Mouse (Mus musculus) kidney, postnatal 10 days (tissue): Measurements from ENCODE around the gene Hs3st6.
"Not testable (repeated sequence)": the region's sequence is repeated elsewhere in the genome, so short reads cannot be mapped to it uniquely, and the experiment has no call there.

ENCODE experiments used
- DNase-seq: peaks from one replicate; pipeline ENCODE4 v3.0.0; 2021; ENCODE audit warnings: mixed read lengths

The Hs3st6 gene

GRCm38 (mm10) chr17:24752415-24753394 is at the start of gene Hs3st6:
Hs3st6 (plus strand) TSS chr17:24752988.
- peak; percentile 58 for DNase-seq

- no peak for DNase-seq
These were observed 47.0 kb upstream of the Hs3st6 start for GRCm38 (mm10) chr17:24705821-24706220.

- peak; percentile 97 for DNase-seq
These were observed 45.6 kb upstream of the Hs3st6 start, which contains the start of gene Tbl3 for GRCm38 (mm10) chr17:24706982-24707800. Tbl3 (minus strand) TSS chr17:24707660.

GRCm38 (mm10) chr17:24707801-24708425 is 44.9 kb upstream of the Hs3st6 start:
- DNase-seq, result no peak

- DNase-seq, result no peak
These were observed 44.1 kb upstream of the Hs3st6 start for GRCm38 (mm10) chr17:24708646-24709045.

- no peak for DNase-seq
These were observed 37.2 kb upstream of the Hs3st6 start for GRCm38 (mm10) chr17:24715556-24715955.

- peak; percentile 7 for DNase-seq
These were observed 36.6 kb upstream of the Hs3st6 start for GRCm38 (mm10) chr17:24716166-24716682.

- peak; percentile 5 for DNase-seq
These were observed 34.8 kb upstream of the Hs3st6 start, which contains the start of the genes Rnf151 and Rps2 for GRCm38 (mm10) chr17:24717943-24718342. Rnf151 (minus strand) TSS chr17:24718063. Rps2 (plus strand) TSS chr17:24718116.

- not testable (repeated sequence) for DNase-seq
These were observed 33.9 kb upstream of the Hs3st6 start for GRCm38 (mm10) chr17:24718938-24719337.

- DNase-seq, result peak; percentile 99
These were observed 33.1 kb upstream of the Hs3st6 start for GRCm38 (mm10) chr17:24719494-24720222.

GRCm38 (mm10) chr17:24720616-24721015 is 32.2 kb upstream of the Hs3st6 start:
- DNase-seq, result peak; percentile 8

GRCm38 (mm10) chr17:24721383-24721955 is 31.3 kb upstream of the Hs3st6 start:
- DNase-seq, result peak; percentile 6

GRCm38 (mm10) chr17:24722220-24722924 is 30.4 kb upstream of the Hs3st6 start:
- peak; percentile 8 for DNase-seq

GRCm38 (mm10) chr17:24723122-24723880 is 29.5 kb upstream of the Hs3st6 start:
- DNase-seq, result peak; percentile 6

GRCm38 (mm10) chr17:24723881-24724180 is 29.0 kb upstream of the Hs3st6 start:
- DNase-seq, result no peak

- peak; percentile 99 for DNase-seq
These were observed 28.6 kb upstream of the Hs3st6 start, which contains the start of gene Ndufb10 for GRCm38 (mm10) chr17:24724184-24724583. Ndufb10 (minus strand) TSS chr17:24724478.

GRCm38 (mm10) chr17:24725637-24726390 is 27.0 kb upstream of the Hs3st6 start:
- DNase-seq, result no peak

- DNase-seq, result peak; percentile 5
These were observed 25.2 kb upstream of the Hs3st6 start, which contains the start of gene Rpl3l for GRCm38 (mm10) chr17:24727618-24728017. Rpl3l (plus strand) TSS chr17:24727820.

- DNase-seq, result peak; percentile 9
These were observed 24.6 kb upstream of the Hs3st6 start for GRCm38 (mm10) chr17:24728184-24728583.
